Mouse (Mus musculus) embryonic facial prominence, embryonic 15.5 days (tissue): Measurements from ENCODE around the gene Acadsb. TPM values are rescaled to one million over a fixed set of nuclear protein-coding genes. Genes with fewer than 3 reads are reported as not detected.
"Not testable (repeated sequence)": the region's sequence is repeated elsewhere in the genome, so short reads cannot be mapped to it uniquely, and the experiment has no call there.

Experiments used
- ATAC-seq: fragments of 200-750 bp; cut with Nextera tagmentation; 2 replicates; pipeline ENCODE4 v1.8.0; 2017; ENCODE audit warnings: low read depth, moderate TSS enrichment; ENCODE audit not compliant: insufficient number of reproducible peaks, low FRiP score, low TSS enrichment
- H3K27ac ChIP-seq: fragments of 300-500 bp; sonication (generic); replicated peaks from 2 replicates; pipeline ENCODE4 v1.5.1; 2015; ENCODE audit warnings: mild to moderate bottlenecking, inconsistent platforms
- H3K27me3 ChIP-seq: fragments of 300-500 bp; sonication (generic); 2 replicates; pipeline ENCODE4 v1.6.1; 2015; ENCODE audit warnings: inconsistent platforms
- H3K36me3 ChIP-seq: fragments of 300-500 bp; sonication (generic); 2 replicates; pipeline ENCODE4 v1.6.1; 2015; ENCODE audit warnings: mild to moderate bottlenecking, inconsistent platforms
- H3K4me1 ChIP-seq: fragments of 300-500 bp; sonication (generic); 2 replicates; pipeline ENCODE4 v1.6.1; 2015; ENCODE audit warnings: inconsistent platforms
- H3K4me2 ChIP-seq: fragments of 300-500 bp; sonication (generic); replicated peaks from 2 replicates; pipeline ENCODE4 v1.6.1; 2015; ENCODE audit warnings: mild to moderate bottlenecking, inconsistent platforms
- H3K4me3 ChIP-seq: fragments of 300-500 bp; sonication (generic); replicated peaks from 2 replicates; pipeline ENCODE4 v1.5.1; 2015; ENCODE audit warnings: mild to moderate bottlenecking, inconsistent platforms
- H3K9ac ChIP-seq: fragments of 300-500 bp; sonication (generic); 2 replicates; pipeline ENCODE4 v1.6.1; 2015; ENCODE audit warnings: inconsistent platforms
- H3K9me3 ChIP-seq: fragments of 300-500 bp; sonication (generic); replicated peaks from 2 replicates; pipeline ENCODE4 v1.6.1; 2016; ENCODE audit warnings: inconsistent platforms
- WGBS: fragments of 180-500 bp; shearing (Covaris S2); methylation state at CpG from one replicate; pipeline ENCODE4 v1.1.7; 2015; 5-methylcytosine and 5-hydroxymethylcytosine counted together
- polyA plus RNA-seq: library from polyadenylated mRNA; unstranded; fragments of >200 nt; fragmentation: Nextera tagmentation; extraction: Ambion mirVana; gene quantifications from 2 replicates; pipeline ENCODE4 v1.2.1, GENCODE M21; 2015

The Acadsb gene
- polyA plus RNA-seq, 1 experiment from 2014 or later, result 104 TPM

DNA sequence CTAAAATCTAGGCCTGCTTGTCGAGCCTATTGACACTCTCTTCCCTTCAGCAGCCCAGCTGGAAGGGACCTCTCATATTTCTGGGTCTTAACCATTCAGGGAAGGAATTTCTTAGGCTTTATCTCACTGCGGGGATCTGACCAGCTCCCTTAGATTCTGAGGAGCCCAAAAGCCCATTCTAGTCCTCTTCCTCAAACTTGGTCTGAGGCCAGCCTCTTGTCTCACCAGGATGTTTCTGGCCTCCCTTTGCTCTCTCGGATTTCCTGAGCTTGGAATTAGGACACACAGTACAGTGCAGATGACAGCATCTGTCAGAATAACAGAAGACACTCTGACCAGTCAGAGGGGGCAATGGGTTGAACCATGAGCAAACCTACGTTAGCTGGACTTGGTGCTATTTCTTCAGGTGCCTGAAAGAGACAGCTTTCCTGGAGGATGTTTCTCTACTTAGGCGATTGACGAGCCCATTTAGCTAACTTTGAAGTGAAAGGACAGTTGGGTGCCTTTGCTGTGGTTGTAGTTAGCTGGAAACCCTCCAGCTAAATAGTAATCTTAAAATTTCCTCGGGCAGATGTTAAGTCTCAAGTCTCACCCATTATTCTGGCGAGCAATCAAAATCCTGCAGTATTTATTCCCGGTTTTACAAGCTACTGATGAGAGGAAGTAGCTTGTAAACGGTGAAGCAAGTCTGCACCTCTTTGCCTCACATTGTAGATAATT is 980 bp downstream of the Acadsb start:
- Histone ChIP-seq H3K4me1 (peaks cover 17% of the 10 kb centered on the region; the same call in 1 of the 2 replicates), H3K4me2 (peak overlapping the region; percentile 61), H3K4me3 (peak overlapping the region; percentile 98), H3K36me3 (no peaks in the 10 kb centered on the region), H3K9me3 (no peaks in the 10 kb centered on the region), H3K27me3 (no peaks in the 10 kb centered on the region), H3K27ac (no peak overlapping the region), H3K9ac (peak overlapping the region; percentile 86; the same call in 1 of the 2 replicates)
- 36% methylated on average over 10 of the region's 10 CpGs for WGBS
- ATAC-seq, result no peak

DNA sequence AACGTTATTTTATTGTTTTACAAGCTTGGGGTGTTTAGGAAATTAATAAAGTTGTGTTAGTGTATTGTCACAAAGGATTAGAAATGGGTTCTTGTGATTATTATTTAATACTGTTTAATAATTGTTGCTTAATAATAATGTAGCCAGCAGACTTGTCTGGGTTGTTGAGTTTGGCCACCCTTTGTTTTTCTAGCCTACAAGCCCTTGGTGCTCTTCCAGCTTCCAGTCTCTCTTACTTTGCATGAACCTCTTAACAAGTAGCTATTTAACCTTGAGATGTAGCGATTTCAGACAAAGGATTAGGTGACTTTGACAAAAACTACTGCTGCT is 1.5 kb downstream of the Acadsb start:
- no peak overlapping the region for H3K27ac ChIP-seq
- ATAC-seq, result no peak
- WGBS, result 59% methylated on average over 2 of the region's 2 CpGs
- H3K4me1 ChIP-seq, result peaks cover 17% of the 10 kb centered on the region; the same call in 1 of the 2 replicates
- H3K4me3 ChIP-seq, result peak overlapping the region; percentile 98
- no peaks in the 10 kb centered on the region for H3K36me3 ChIP-seq
- no peak overlapping the region for H3K9ac ChIP-seq
- no peaks in the 10 kb centered on the region for H3K9me3 ChIP-seq
- H3K4me2 ChIP-seq, result no peak overlapping the region; the same call in 1 of the 2 replicates
- H3K27me3 ChIP-seq, result no peaks in the 10 kb centered on the region

DNA sequence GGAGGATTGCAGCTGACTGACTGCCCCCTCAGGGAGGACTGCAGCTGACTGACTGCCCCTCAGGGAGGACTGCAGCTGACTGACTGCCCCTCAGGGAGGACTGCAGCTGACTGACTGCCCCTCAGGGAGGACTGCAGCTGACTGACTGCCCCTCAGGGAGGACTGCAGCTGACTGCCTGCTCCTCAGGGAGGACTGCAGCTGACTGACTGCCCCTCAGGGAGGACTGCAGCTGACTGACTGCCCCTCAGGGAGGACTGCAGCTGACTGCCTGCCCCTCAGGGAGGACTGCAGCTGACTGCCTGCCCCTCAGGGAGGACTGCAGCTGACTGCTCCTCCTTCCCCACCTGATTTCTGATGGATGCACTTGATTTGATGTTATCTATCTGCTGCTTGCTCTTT is 6.3 kb downstream of the Acadsb start:
- not testable (repeated sequence) for H3K9ac ChIP-seq, H3K27me3 ChIP-seq, H3K4me3 ChIP-seq, H3K4me2 ChIP-seq, H3K27ac ChIP-seq, H3K4me1 ChIP-seq, ATAC-seq, H3K9me3 ChIP-seq, H3K36me3 ChIP-seq

DNA sequence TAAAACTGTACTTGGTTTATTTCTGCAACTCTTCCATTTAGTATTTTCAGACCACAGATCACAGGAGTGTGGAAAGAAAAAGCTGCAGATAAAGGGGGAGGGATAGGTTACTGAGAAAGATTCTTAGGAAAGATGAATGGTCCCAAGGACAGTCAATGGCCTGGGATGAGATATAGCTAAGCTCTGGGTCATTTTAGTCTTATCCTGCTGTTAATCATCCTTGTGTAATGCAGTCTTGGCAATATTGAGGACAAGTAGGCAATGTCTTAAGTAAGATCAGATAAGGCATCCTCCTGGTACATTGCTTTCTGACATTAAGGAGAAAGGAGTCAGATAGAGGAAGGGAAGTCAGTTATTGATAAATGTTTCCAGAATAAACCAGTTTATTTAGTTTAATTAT is 7.2 kb downstream of the Acadsb start:
- Histone ChIP-seq H3K9ac (no peak overlapping the region), H3K36me3 (no peaks in the 10 kb centered on the region), H3K9me3 (no peaks in the 10 kb centered on the region), H3K4me2 (no peak overlapping the region), H3K4me3 (no peak overlapping the region), H3K27me3 (no peaks in the 10 kb centered on the region), H3K27ac (no peak overlapping the region), H3K4me1 (no peaks in the 10 kb centered on the region)
- ATAC-seq, result no peak

DNA sequence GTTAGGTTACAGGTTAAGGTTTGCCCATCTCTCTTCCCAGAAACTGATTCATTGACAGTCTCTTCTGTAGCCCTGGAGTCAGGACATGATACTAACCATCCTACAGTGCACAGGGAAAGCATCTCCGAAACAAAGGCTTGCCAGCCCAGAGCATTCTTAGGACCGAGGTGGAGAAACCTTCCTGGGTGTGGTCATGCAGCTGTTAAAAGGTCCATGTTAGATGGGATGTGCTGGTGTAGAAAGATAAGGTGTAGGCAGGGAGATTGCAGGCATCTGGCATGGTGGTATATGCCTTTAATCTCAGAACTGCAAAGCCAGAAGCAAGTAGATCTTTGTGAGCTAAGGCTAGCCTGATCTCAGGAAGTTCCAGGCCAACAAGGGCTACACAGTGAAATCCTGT is 14.5 kb downstream of the Acadsb start:
- Histone ChIP-seq H3K27ac (no peak overlapping the region), H3K36me3 (peaks cover 26% of the 10 kb centered on the region; the same call in 1 of the 2 replicates), H3K4me2 (no peak overlapping the region), H3K4me3 (no peak overlapping the region), H3K9ac (no peak overlapping the region), H3K9me3 (no peaks in the 10 kb centered on the region), H3K27me3 (no peaks in the 10 kb centered on the region), H3K4me1 (no peaks in the 10 kb centered on the region)
- ATAC-seq, result no peak
- WGBS, result 79% methylated on average over 2 of the region's 2 CpGs

DNA sequence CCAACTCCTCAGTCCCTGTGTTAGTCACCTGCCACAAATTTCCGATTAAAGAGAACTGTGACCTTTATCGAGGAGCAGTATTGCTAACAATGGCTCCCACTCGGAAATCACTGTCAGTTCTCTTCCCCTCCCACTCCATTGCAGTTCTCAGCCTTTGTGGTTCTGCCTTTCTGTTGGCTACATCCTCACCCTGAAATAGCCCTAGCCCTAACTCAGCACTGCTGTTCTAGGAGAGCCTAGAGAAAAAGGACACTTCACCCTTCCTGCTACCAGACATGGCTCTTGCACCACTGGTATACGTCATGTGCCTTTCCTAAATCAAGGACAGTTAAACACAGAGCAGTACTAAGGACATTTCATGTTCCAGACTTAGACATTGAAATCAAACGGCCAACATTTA is 16.9 kb downstream of the Acadsb start:
- ATAC-seq, result no peak
- peaks cover 42% of the 10 kb centered on the region for H3K36me3 ChIP-seq
- H3K4me2 ChIP-seq, result no peak overlapping the region
- no peaks in the 10 kb centered on the region for H3K9me3 ChIP-seq
- H3K4me1 ChIP-seq, result no peaks in the 10 kb centered on the region
- WGBS, result 83% methylated on average over 5 of the region's 5 CpGs
- no peaks in the 10 kb centered on the region for H3K27me3 ChIP-seq
- H3K27ac ChIP-seq, result no peak overlapping the region
- no peak overlapping the region for H3K9ac ChIP-seq
- H3K4me3 ChIP-seq, result no peak overlapping the region

DNA sequence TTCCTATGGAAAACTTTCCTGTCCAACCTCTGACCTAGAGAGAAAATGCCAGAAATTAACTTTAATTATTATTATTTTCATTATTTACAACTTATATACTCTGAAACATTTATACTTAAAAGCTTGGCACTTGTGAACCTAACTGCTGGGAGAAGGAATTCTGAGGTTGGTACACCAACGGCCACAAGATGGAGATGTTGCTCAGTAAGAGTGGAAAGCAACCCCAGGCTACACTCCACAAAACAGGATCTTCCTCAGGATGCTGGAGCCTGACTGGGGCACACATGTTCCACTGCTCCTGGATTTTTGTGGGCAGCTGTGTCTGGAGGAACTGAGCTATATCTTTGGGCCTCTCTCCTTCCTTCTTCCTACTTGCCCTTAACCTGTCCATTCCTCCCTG is 21.8 kb downstream of the Acadsb start:
- Histone ChIP-seq H3K4me1 (no peaks in the 10 kb centered on the region), H3K4me3 (no peak overlapping the region), H3K27me3 (no peaks in the 10 kb centered on the region), H3K9ac (no peak overlapping the region), H3K4me2 (no peak overlapping the region), H3K36me3 (peaks cover 44% of the 10 kb centered on the region), H3K27ac (no peak overlapping the region), H3K9me3 (no peaks in the 10 kb centered on the region)
- ATAC-seq, result no peak
- 19% methylated on average over 1 of the region's 1 CpGs for whole genome bisulfite sequencing

DNA sequence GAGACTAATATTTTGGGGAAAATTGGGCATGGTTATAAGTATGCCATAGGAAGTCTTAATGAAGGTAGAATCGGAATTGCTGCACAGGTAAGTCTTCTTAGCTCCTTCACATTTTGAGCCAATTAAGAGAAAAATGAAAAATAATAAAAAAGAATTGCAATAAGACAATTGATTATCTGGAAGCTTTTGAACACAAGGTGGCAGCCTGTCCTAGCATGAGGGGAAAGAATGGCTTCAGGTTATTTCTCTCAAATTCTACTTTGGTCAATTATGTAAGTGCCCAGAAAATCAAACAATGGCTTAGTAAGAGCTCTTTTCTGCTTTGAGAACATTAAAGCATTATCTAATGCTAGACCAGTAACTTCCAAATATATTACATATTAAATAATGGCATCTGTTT is 23.9 kb downstream of the Acadsb start:
- Histone ChIP-seq H3K9ac (no peak overlapping the region), H3K27ac (no peak overlapping the region), H3K4me1 (no peaks in the 10 kb centered on the region), H3K27me3 (no peaks in the 10 kb centered on the region), H3K4me3 (no peak overlapping the region), H3K4me2 (no peak overlapping the region), H3K36me3 (peaks cover 37% of the 10 kb centered on the region), H3K9me3 (no peaks in the 10 kb centered on the region)
- no peak for ATAC-seq
- WGBS, result 78% methylated on average over 1 of the region's 1 CpGs

DNA sequence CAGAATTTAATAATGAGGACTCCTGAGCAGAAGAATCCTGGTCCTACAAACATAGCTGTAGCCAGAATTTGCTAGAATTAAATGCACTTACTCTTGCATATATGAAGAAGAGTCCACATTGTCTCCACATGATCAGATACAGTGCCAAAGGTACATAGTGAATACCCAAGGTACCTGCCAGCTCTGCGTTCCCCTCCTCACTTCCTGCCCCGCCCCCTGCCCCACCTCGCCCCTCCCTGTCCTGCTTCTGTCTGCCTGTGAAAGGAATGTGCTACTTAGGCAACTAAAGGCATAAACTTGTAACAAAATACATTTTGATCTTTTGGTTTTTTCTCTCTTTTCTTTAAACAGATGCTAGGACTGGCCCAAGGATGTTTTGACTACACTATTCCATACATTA is 26.6 kb downstream of the Acadsb start:
- Histone ChIP-seq H3K27ac (no peak overlapping the region), H3K4me3 (no peak overlapping the region), H3K36me3 (peaks cover 27% of the 10 kb centered on the region), H3K9ac (no peak overlapping the region), H3K4me2 (no peak overlapping the region), H3K27me3 (no peaks in the 10 kb centered on the region), H3K9me3 (no peaks in the 10 kb centered on the region), H3K4me1 (no peaks in the 10 kb centered on the region)
- ATAC-seq, result no peak
- 64% methylated on average over 3 of the region's 3 CpGs for WGBS

DNA sequence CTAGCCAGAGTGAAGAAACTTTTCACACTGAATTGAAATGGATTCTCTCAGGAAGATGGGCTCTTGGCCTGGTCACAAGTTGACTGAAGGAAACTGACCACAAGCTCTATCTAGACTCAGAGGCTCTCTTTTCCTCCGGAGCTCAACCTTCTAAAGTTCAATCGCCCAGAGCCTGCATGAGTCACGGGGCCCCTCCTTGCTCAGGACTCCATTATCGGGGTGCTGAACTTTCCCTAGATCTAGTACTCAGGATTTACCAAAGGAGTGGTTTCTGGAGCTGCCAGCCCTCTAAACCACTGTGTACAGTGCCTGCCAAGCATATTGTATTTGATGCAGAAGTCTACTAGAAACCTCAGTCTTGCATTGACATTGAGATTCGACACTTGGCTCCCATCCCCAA is 46.3 kb downstream of the Acadsb start:
- Histone ChIP-seq H3K27ac (no peak overlapping the region), H3K9ac (no peak overlapping the region), H3K36me3 (no peaks in the 10 kb centered on the region), H3K27me3 (no peaks in the 10 kb centered on the region), H3K4me2 (no peak overlapping the region), H3K9me3 (no peaks in the 10 kb centered on the region), H3K4me3 (no peak overlapping the region), H3K4me1 (no peaks in the 10 kb centered on the region)
- no peak for ATAC-seq
- 85% methylated on average over 5 of the region's 5 CpGs for WGBS

DNA sequence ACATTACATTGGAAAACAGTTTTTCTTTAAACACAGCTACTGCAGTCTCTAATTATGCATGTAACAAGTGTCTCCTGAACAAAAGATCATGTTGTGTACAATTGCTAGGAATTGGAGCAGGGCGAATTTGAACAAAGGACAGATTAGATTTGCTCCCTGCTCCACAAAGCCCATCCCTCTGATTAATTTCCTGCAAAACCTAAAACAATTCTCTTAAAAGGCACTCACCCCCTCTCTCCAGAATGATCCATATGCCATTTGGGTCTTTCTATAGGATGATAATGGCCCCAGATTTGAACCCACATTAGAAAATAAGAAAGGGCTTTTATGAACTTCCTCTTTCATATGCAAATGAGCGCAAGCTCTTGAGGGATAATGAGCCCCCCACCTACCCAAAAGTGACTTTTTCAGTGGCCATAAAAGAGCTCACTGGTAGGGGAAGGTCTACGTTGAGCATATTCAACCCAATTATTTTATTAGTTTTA is 54.8 kb downstream of the Acadsb start:
- ATAC-seq, result no peak
- Histone ChIP-seq H3K4me1 (no peaks in the 10 kb centered on the region), H3K4me2 (no peak overlapping the region), H3K9me3 (no peaks in the 10 kb centered on the region), H3K9ac (no peak overlapping the region), H3K36me3 (no peaks in the 10 kb centered on the region), H3K27me3 (no peaks in the 10 kb centered on the region), H3K4me3 (no peak overlapping the region), H3K27ac (no peak overlapping the region)
- WGBS, result 55% methylated on average over 3 of the region's 3 CpGs

DNA sequence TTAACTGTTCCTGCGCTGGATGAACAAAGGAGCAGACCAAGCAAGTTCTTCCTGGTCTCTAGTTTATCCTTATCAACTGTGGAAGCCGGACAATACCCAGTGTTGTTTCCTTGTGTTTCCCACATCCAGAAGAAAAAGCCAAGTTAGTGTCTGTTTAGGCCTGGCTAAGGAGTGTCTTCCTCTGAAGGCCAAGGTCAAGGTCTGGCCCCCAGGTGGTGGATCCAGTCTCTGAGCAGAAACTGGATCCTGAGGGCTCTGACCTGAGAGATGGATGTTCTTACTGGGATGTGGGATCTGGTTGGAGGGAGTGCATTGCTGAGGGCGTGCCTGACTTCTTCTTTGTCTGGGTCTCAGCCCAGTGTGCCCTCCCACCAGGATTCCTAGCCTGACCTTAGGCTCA is 55.3 kb downstream of the Acadsb start:
- Histone ChIP-seq H3K9ac (no peak overlapping the region), H3K27me3 (no peaks in the 10 kb centered on the region), H3K9me3 (no peaks in the 10 kb centered on the region), H3K36me3 (no peaks in the 10 kb centered on the region), H3K4me1 (no peaks in the 10 kb centered on the region), H3K4me2 (no peak overlapping the region), H3K27ac (no peak overlapping the region), H3K4me3 (no peak overlapping the region)
- no peak for ATAC-seq
- WGBS, result 52% methylated on average over 3 of the region's 3 CpGs
